Mouse (Mus musculus) embryonic facial prominence, embryonic 15.5 days (tissue): ENCODE data around the gene Scube2. TPM values are rescaled to one million over a fixed set of nuclear protein-coding genes. Genes with fewer than 3 reads are reported as not detected.

Source experiments
- ATAC-seq: fragments of 200-750 bp; cut with Nextera tagmentation; 2 replicates; pipeline ENCODE4 v1.8.0; 2017; ENCODE audit warnings: low read depth, moderate TSS enrichment; ENCODE audit not compliant: insufficient number of reproducible peaks, low FRiP score, low TSS enrichment
- H3K27ac ChIP-seq: fragments of 300-500 bp; sonication (generic); replicated peaks from 2 replicates; pipeline ENCODE4 v1.5.1; 2015; ENCODE audit warnings: mild to moderate bottlenecking, inconsistent platforms
- H3K27me3 ChIP-seq: fragments of 300-500 bp; sonication (generic); 2 replicates; pipeline ENCODE4 v1.6.1; 2015; ENCODE audit warnings: inconsistent platforms
- H3K36me3 ChIP-seq: fragments of 300-500 bp; sonication (generic); 2 replicates; pipeline ENCODE4 v1.6.1; 2015; ENCODE audit warnings: mild to moderate bottlenecking, inconsistent platforms
- H3K4me1 ChIP-seq: fragments of 300-500 bp; sonication (generic); 2 replicates; pipeline ENCODE4 v1.6.1; 2015; ENCODE audit warnings: inconsistent platforms
- H3K4me2 ChIP-seq: fragments of 300-500 bp; sonication (generic); replicated peaks from 2 replicates; pipeline ENCODE4 v1.6.1; 2015; ENCODE audit warnings: mild to moderate bottlenecking, inconsistent platforms
- H3K4me3 ChIP-seq: fragments of 300-500 bp; sonication (generic); replicated peaks from 2 replicates; pipeline ENCODE4 v1.5.1; 2015; ENCODE audit warnings: mild to moderate bottlenecking, inconsistent platforms
- H3K9ac ChIP-seq: fragments of 300-500 bp; sonication (generic); 2 replicates; pipeline ENCODE4 v1.6.1; 2015; ENCODE audit warnings: inconsistent platforms
- H3K9me3 ChIP-seq: fragments of 300-500 bp; sonication (generic); replicated peaks from 2 replicates; pipeline ENCODE4 v1.6.1; 2016; ENCODE audit warnings: inconsistent platforms
- whole genome bisulfite sequencing: fragments of 180-500 bp; shearing (Covaris S2); methylation state at CpG from one replicate; pipeline ENCODE4 v1.1.7; 2015; 5-methylcytosine and 5-hydroxymethylcytosine counted together
- polyA plus RNA-seq: library from polyadenylated mRNA; unstranded; fragments of >200 nt; fragmentation: Nextera tagmentation; extraction: Ambion mirVana; gene quantifications from 2 replicates; pipeline ENCODE4 v1.2.1, GENCODE M21; 2015

Gene Scube2
- polyA plus RNA-seq, 1 experiment from 2014 or later = 3.9 TPM

DNA sequence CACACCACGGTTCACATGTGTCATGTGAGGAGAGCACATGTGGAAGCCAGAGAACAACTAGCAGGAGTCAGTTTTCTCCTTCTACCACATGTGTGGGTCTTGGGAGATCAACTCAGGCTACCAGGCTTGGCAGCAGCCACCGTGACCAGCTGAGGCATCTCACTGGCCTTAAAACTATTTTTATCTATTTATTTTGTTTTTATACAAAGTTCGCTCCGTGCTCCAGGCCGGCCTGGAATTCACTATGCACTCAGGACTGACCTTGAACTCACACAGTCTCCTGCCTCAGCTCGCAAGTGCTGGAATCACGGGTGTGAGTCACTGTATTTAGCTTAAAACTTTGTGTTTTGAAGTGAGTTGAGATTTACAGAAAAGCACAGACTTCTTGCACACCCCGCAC is 38.6 kb downstream of the Scube2 start:
- Histone ChIP-seq H3K27me3 (0 out of 2 replicates have a peak, but pooled peaks cover 6% of the 10 kb centered on the region), H3K36me3 (no peaks in the 10 kb centered on the region), H3K9me3 (no peaks in the 10 kb centered on the region), H3K4me2 (no peak overlapping the region), H3K4me3 (no peak overlapping the region), H3K4me1 (peaks cover 14% of the 10 kb centered on the region; the same call in 1 of the 2 replicates), H3K9ac (no peak overlapping the region), H3K27ac (no peak overlapping the region)
- ATAC-seq = no peak
- 70% methylated on average over 8 of the region's 8 CpGs for WGBS

DNA sequence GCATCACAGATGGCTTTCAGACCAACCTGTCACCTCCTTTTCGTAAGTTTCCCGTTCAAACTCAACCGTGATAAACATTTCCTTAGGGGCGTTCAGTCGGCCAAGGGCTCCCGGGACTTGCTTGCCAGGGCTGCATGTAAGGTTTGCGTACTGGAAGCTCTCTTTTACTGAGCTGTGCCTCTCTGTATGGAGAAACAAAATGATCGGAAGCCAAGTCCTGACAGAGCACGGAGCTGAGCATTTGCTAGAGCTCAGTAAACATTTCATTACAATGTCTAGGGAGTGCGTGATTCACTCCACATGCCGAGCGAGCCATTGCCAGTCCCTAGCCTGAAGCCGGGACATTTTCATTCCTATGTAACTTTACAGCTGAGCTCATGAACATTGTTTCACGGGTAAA is 40.2 kb downstream of the Scube2 start:
- no peak overlapping the region for H3K4me3 ChIP-seq
- no peak overlapping the region; the same call in 1 of the 2 replicates for H3K27ac ChIP-seq
- WGBS = 34% methylated on average over 14 of the region's 14 CpGs
- H3K4me1 ChIP-seq = peaks cover 14% of the 10 kb centered on the region; the same call in 1 of the 2 replicates
- no peaks in the 10 kb centered on the region for H3K27me3 ChIP-seq
- no peak overlapping the region; the same call in 1 of the 2 replicates for H3K4me2 ChIP-seq
- no peaks in the 10 kb centered on the region for H3K36me3 ChIP-seq
- no peaks in the 10 kb centered on the region for H3K9me3 ChIP-seq
- no peak for ATAC-seq
- H3K9ac ChIP-seq = no peak overlapping the region

- H3K27ac ChIP-seq = no peak overlapping the region
- no peak overlapping the region for H3K9ac ChIP-seq
- 84% methylated on average over 4 of the region's 4 CpGs for WGBS
- H3K36me3 ChIP-seq = no peaks in the 10 kb centered on the region
- H3K4me2 ChIP-seq = no peak overlapping the region
- H3K4me3 ChIP-seq = no peak overlapping the region
- no peaks in the 10 kb centered on the region for H3K9me3 ChIP-seq
- ATAC-seq = no peak
- H3K27me3 ChIP-seq = no peaks in the 10 kb centered on the region
- H3K4me1 ChIP-seq = no peaks in the 10 kb centered on the region
Measured at GRCm38 (mm10) chr7:109818600-109818999, 46.9 kb downstream of the Scube2 start.

DNA sequence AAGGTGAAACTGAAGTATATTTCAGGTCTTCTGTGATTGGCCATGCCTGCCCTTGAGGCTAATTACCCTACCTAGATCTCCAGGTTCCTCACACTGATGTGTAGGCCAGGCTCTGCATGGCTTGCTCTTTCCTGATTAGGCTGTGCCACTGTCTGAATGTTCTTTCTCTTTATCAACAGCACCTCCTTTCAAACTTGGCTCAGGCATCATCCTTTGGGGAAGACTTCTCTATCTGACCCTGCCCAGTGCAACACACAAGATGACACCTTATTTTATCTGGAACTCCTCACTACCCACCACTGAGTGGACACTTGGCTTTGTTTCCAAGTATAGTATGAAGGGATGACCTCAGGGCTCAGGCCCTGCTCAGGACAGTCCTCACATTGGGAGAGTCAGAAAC is 47.5 kb downstream of the Scube2 start:
- Histone ChIP-seq H3K36me3 (no peaks in the 10 kb centered on the region), H3K9ac (no peak overlapping the region), H3K9me3 (no peaks in the 10 kb centered on the region), H3K4me2 (no peak overlapping the region), H3K4me1 (no peaks in the 10 kb centered on the region), H3K27me3 (no peaks in the 10 kb centered on the region), H3K27ac (no peak overlapping the region), H3K4me3 (no peak overlapping the region)
- ATAC-seq = no peak

GRCm38 (mm10) chr7:109813330-109814140 is 51.9 kb downstream of the Scube2 start:
- no peaks in the 10 kb centered on the region for H3K9me3 ChIP-seq
- no peak overlapping the region for H3K9ac ChIP-seq
- no peak for ATAC-seq
- H3K27me3 ChIP-seq = no peaks in the 10 kb centered on the region
- no peak overlapping the region for H3K4me3 ChIP-seq
- no peaks in the 10 kb centered on the region for H3K4me1 ChIP-seq
- no peaks in the 10 kb centered on the region for H3K36me3 ChIP-seq
- WGBS = 44% methylated on average over 4 of the region's 4 CpGs
- H3K4me2 ChIP-seq = no peak overlapping the region
- no peak overlapping the region for H3K27ac ChIP-seq

DNA sequence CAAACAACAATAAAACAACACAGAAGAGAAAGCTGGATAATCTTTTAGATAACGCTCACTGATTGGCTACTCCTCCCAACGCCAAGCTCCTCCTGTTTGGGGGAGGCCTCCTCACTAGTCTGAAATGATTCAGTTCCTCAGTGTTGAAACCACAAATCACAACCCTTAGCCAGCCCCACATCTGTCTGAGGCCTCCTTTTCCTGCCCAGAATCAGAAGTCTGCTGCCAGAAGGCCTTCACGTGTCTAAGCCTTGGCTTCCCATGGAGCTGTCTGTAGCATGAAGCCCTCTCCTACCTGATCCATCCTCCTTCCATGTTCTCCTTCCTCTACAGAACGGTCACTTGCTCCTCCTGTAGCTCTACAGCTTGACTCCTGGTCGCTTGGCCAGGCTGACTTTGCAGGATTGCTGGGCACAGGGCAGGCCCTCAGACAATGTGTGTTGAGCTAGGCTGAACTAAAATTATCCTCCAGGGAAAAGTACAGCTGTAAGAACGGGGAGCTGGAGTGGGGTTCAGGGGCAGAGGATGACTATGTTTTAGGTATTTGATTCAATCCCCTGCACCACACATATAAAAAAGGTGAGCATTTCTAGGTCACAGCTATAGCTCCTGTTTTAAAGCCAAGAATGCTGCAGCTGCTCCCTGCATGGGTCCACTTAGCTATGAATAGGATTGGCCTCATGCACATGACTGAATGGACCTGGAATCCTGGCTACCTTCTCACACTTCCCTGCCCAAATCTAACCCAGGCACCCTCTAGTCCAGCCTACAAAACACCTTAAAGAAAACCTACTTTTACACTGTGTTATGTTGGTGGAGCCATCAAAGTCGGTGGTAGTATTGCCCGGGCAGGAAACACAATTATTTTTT is 57.6 kb downstream of the Scube2 start:
- Histone ChIP-seq H3K4me3 (no peak overlapping the region), H3K9ac (no peak overlapping the region), H3K4me1 (no peaks in the 10 kb centered on the region), H3K36me3 (no peaks in the 10 kb centered on the region), H3K9me3 (no peaks in the 10 kb centered on the region), H3K27me3 (no peaks in the 10 kb centered on the region), H3K4me2 (no peak overlapping the region), H3K27ac (no peak overlapping the region)
- ATAC-seq = no peak
- 79% methylated on average over 8 of the region's 8 CpGs for WGBS

DNA sequence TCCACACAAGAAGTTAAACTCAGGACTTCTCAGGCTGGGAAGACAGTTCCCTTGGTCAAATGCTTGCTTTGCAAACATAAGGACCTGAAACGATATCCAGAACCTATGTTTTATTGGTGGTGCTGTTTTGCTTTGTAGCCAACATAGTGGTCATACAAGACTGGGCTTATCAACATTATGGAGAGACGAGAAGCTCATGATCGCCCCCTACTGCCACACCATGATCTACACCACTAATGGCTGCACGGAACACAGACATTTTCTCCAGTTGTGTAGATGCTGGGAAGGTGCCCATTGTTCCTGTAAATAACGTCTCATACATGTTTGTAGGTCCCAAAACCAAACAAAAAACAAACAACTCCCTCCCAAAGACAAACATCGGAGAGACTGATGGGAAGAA is 60.6 kb downstream of the Scube2 start:
- Histone ChIP-seq H3K4me3 (no peak overlapping the region), H3K4me1 (no peaks in the 10 kb centered on the region), H3K4me2 (no peak overlapping the region), H3K27me3 (no peaks in the 10 kb centered on the region), H3K27ac (no peak overlapping the region), H3K9ac (no peak overlapping the region), H3K36me3 (no peaks in the 10 kb centered on the region), H3K9me3 (no peaks in the 10 kb centered on the region)
- ATAC-seq = no peak
- 64% methylated on average over 6 of the region's 6 CpGs for WGBS

- Histone ChIP-seq H3K4me1 (no peaks in the 10 kb centered on the region), H3K9me3 (no peaks in the 10 kb centered on the region), H3K36me3 (no peaks in the 10 kb centered on the region), H3K9ac (no peak overlapping the region), H3K4me2 (no peak overlapping the region), H3K4me3 (no peak overlapping the region), H3K27me3 (no peaks in the 10 kb centered on the region), H3K27ac (no peak overlapping the region)
- 88% methylated on average over 6 of the region's 6 CpGs for WGBS
- no peak for ATAC-seq
Measured at GRCm38 (mm10) chr7:109804355-109804754, 61.1 kb downstream of the Scube2 start.

DNA sequence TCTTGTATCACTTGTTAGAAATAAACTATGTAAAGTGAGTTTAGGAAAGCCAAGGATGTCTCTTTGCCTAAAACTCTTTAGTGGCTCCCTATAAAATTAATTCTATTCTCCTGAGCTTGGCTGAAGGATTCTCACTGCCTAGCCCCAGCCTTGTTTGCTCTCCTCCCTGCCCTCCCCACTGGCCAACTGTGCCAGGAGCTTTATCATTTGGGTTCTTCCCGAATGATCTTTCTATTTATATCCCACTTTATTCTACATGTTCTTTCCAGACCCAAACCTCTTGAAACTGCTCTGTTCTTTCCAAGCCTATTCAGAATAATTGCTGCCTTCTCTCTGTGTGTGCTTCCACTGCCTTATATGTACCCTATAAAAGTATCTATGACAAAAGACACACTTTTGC is 62.0 kb downstream of the Scube2 start:
- Histone ChIP-seq H3K27me3 (no peaks in the 10 kb centered on the region), H3K9ac (no peak overlapping the region), H3K4me1 (no peaks in the 10 kb centered on the region), H3K36me3 (no peaks in the 10 kb centered on the region), H3K4me2 (no peak overlapping the region), H3K9me3 (no peaks in the 10 kb centered on the region), H3K27ac (no peak overlapping the region), H3K4me3 (no peak overlapping the region)
- ATAC-seq = no peak
- 63% methylated on average over 1 of the region's 1 CpGs for WGBS

DNA sequence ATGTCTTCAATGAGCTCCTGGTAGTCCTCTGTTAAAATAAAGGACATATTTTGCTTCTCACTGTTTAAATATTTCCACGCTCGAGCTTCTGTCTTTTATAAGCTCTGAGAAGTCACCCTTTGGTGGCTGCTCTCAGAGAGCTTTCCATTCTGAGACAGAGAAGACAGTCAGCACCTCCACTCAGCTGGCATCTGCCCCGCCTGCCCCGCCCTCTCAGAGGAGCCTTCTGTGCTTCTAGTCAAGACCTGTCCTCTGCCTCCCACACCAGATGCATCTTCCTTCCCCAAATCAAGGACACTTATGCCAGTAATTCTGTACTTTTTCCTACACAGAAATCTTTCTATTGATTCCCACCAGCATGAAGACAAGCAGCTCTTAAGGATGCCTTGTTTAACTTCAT is 64.9 kb downstream of the Scube2 start:
- H3K4me2 ChIP-seq = no peak overlapping the region
- no peaks in the 10 kb centered on the region for H3K9me3 ChIP-seq
- H3K27ac ChIP-seq = no peak overlapping the region
- H3K4me3 ChIP-seq = no peak overlapping the region
- ATAC-seq = no peak
- H3K36me3 ChIP-seq = no peaks in the 10 kb centered on the region
- no peaks in the 10 kb centered on the region for H3K27me3 ChIP-seq
- no peak overlapping the region for H3K9ac ChIP-seq
- 76% methylated on average over 4 of the region's 4 CpGs for WGBS
- 0 out of 2 replicates have a peak, but pooled peaks cover 2% of the 10 kb centered on the region for H3K4me1 ChIP-seq

DNA sequence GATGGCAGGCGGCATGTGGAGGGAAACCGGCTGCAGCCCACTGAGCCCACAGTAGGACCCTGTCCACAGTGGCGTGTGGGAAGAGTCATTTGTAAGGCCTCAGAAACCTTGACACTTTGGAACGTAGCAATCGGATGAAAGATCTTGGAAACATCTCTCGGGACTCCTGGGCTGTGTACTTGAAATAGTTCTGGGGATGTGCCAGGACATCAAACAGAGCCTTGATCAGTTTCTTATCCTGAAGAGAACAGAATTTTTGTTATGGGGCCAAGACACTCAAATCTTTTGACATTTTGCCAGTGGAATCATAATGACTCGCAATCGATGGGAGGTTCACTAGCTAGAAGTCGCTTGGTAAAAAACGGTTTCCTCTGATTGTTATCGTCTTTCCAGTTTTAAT is 66.3 kb downstream of the Scube2 start:
- H3K9me3 ChIP-seq = no peaks in the 10 kb centered on the region
- WGBS = 64% methylated on average over 11 of the region's 11 CpGs
- H3K4me2 ChIP-seq = no peak overlapping the region
- no peak overlapping the region for H3K27ac ChIP-seq
- no peak overlapping the region for H3K4me3 ChIP-seq
- H3K9ac ChIP-seq = no peak overlapping the region
- no peak for ATAC-seq
- H3K36me3 ChIP-seq = no peaks in the 10 kb centered on the region
- H3K4me1 ChIP-seq = 0 out of 2 replicates have a peak, but pooled peaks cover 11% of the 10 kb centered on the region
- H3K27me3 ChIP-seq = no peaks in the 10 kb centered on the region
